Mouse (Mus musculus): Measurements from ENCODE around the gene Plcb3. TPM values are rescaled to one million over a fixed set of nuclear protein-coding genes. Genes with fewer than 3 reads are reported as not detected.
A peak's percentile ranks its signal among the peaks of the same experiment; 100 is the strongest.

Plcb3 gene
- polyA plus RNA-seq, 1 experiment from 2014 or later = 33.6 TPM

- peak within 1 kb of the TSS; percentile 77 for H3K4me2 ChIP-seq (replicated peaks; ENCODE audit: low read depth, low read length)
- H3K9ac ChIP-seq (replicated peaks; ENCODE audit: low read depth) = peak within 1 kb of the TSS; percentile 66
- no peaks in the 10 kb centered on the region for H3K27me3 ChIP-seq (replicated peaks; ENCODE audit: insufficient read depth, low read length)
- peak within 1 kb of the TSS; percentile 98 for H3K27ac ChIP-seq (ENCODE audit: low read length)
- DNase-seq (ENCODE audit: low spot score) = peak; percentile 98
- peak; percentile 95 for ATAC-seq
- peak within 1 kb of the TSS; percentile 67 for H3K4me3 ChIP-seq (ENCODE audit: low read depth, low read length)
- no peaks in the 10 kb centered on the region; the same call in 1 of the 2 replicates for H3K4me1 ChIP-seq (ENCODE audit: insufficient read depth, low read depth, low read length)
- no peaks in the 10 kb centered on the region for H3K9me3 ChIP-seq (ENCODE audit: low read length)
- TF ChIP-seq CTCF (IDR thresholded peaks at IDR 0.05) = peak; percentile 44
- TF ChIP-seq EP300 (IDR thresholded peaks at IDR 0.05) = peak; percentile 64
- H3K36me3 ChIP-seq (ENCODE audit: insufficient read depth, low read length) = peaks cover 4% of the 10 kb centered on the region; the same call in 1 of the 2 replicates
- 1% methylated on average over 62 of the region's 65 CpGs for WGBS
Measured at GRCm38 (mm10) chr19:6909507-6910289, 66.6 kb downstream of the Plcb3 start, which contains the start of the genes Trmt112 and Prdx5. Trmt112 (plus strand) TSS chr19:6909698. Prdx5 (minus strand) TSS chr19:6910106.

GRCm38 (mm10) chr19:6909021-6909420, 67.2 kb downstream of the Plcb3 start:
- no peak for ATAC-seq
- no peaks in the 10 kb centered on the region for H3K27me3 ChIP-seq (replicated peaks; ENCODE audit: insufficient read depth, low read length)
- H3K4me2 ChIP-seq (replicated peaks; ENCODE audit: low read depth, low read length) = peak overlapping the region; percentile 77
- H3K27ac ChIP-seq (ENCODE audit: low read length) = peak overlapping the region; percentile 98
- peaks cover 10% of the 10 kb centered on the region; the same call in 1 of the 2 replicates for H3K36me3 ChIP-seq (ENCODE audit: insufficient read depth, low read length)
- H3K4me3 ChIP-seq (ENCODE audit: low read depth, low read length) = peak overlapping the region; percentile 67
- H3K9me3 ChIP-seq (ENCODE audit: low read length) = no peaks in the 10 kb centered on the region
- TF ChIP-seq CTCF (IDR thresholded peaks at IDR 0.05) (no peak), EP300 (IDR thresholded peaks at IDR 0.05) (no peak)
- H3K4me1 ChIP-seq (ENCODE audit: insufficient read depth, low read depth, low read length) = no peaks in the 10 kb centered on the region; the same call in 1 of the 2 replicates
- peak; percentile 32 for DNase-seq (ENCODE audit: low spot score)
- H3K9ac ChIP-seq (replicated peaks; ENCODE audit: low read depth) = peak overlapping the region; percentile 66
- WGBS = 5% methylated on average over 11 of the region's 11 CpGs

DNA sequence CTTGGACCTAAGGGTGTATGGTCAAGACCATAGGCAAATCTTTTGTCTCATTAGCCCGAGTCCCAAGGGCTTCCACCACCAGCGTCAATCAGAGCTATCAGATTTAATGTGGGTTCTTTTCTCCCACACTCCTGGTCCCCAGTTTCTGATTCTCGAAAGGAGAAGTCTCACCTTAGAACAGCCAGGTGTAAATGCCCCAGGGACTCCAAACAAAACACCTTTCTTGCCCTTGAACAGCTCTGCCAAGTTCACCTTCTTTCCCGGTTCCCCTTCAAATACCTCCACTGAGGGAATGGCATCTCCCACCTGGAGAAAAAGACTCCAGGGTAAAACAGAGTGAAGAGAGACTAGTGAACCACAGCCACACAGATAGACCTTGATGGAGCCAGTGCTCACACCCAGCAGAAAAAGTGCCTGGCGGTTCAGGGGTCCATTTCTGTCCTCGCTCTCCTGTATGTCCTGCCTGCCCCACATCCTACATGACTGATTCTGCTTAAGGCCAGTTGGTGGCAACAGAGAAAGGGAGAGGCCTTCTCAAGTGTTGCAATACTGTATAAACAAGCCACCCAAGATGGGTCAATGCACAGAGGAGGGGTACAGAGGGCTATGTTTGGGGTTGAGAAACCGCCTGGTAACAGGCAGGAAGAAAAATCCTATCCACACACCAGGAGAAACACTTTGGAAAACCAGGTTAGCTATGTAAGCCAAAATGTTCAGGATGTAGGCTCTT, 68.3 kb downstream of the Plcb3 start:
- H3K27me3 ChIP-seq (replicated peaks; ENCODE audit: insufficient read depth, low read length) = no peaks in the 10 kb centered on the region
- peak overlapping the region; percentile 77 for H3K4me2 ChIP-seq (replicated peaks; ENCODE audit: low read depth, low read length)
- peak overlapping the region; percentile 98 for H3K27ac ChIP-seq (ENCODE audit: low read length)
- peak; percentile 88 for DNase-seq (ENCODE audit: low spot score)
- no peaks in the 10 kb centered on the region; the same call in 1 of the 2 replicates for H3K4me1 ChIP-seq (ENCODE audit: insufficient read depth, low read depth, low read length)
- ATAC-seq = no peak
- peak overlapping the region; percentile 66 for H3K9ac ChIP-seq (replicated peaks; ENCODE audit: low read depth)
- no peaks in the 10 kb centered on the region for H3K9me3 ChIP-seq (ENCODE audit: low read length)
- H3K36me3 ChIP-seq (ENCODE audit: insufficient read depth, low read length) = peaks cover 13% of the 10 kb centered on the region; the same call in 1 of the 2 replicates
- peak overlapping the region; percentile 67 for H3K4me3 ChIP-seq (ENCODE audit: low read depth, low read length)
- 70% methylated on average over 7 of the region's 7 CpGs for WGBS
- TF ChIP-seq CTCF (IDR thresholded peaks at IDR 0.05) (peak; percentile 48), EP300 (IDR thresholded peaks at IDR 0.05) (no peak)

DNA sequence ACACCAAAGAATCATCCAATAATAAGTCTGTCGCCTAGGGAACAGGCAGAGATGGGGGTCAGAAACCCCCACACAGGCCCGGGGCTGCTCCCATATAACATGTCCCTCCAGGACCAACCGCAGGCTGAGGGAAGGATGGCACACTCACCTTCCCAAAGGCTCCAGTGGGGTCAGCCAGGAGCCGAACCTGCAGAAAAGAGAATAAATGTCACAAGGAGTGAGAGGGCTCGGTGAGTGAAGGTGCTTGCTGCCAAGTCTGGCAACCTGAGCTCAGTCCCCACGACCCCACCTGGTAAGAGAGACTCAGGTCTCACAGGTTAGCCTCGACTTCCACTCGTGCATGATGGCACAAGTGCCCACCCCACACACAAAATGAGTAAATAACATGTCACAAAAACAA, 69.2 kb downstream of the Plcb3 start:
- WGBS = 89% methylated on average over 8 of the region's 8 CpGs
- no peak for TF ChIP-seq EP300 (IDR thresholded peaks at IDR 0.05)
- TF ChIP-seq CTCF (IDR thresholded peaks at IDR 0.05) = no peak

DNA sequence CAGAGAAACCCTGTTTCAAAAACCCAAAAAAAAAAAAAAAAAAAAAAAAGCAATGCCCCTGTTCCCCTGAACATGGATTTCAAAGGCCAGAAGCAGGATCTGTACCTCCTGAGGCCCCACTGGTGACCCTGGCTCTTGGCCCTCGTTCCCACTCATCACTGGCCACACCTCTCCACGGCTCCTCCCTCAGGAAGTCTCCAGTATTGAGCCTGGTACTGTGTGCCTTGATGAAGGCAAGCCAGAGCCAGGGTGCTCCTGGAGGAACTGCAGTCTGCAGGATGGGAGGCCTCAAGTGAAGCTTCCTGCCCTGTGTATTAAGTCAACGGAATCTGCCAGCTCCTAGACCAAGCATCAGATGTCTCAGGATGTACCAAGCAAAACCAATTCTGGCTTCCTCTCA, 70.1 kb downstream of the Plcb3 start:
- Histone ChIP-seq H3K27me3 (replicated peaks; ENCODE audit: insufficient read depth, low read length) (no peaks in the 10 kb centered on the region), H3K9ac (replicated peaks; ENCODE audit: low read depth) (no peak overlapping the region), H3K9me3 (ENCODE audit: low read length) (no peaks in the 10 kb centered on the region), H3K36me3 (ENCODE audit: insufficient read depth, low read length) (peaks cover 9% of the 10 kb centered on the region; the same call in 1 of the 2 replicates), H3K4me2 (replicated peaks; ENCODE audit: low read depth, low read length) (no peak overlapping the region), H3K4me1 (ENCODE audit: insufficient read depth, low read depth, low read length) (no peaks in the 10 kb centered on the region; the same call in 1 of the 2 replicates), H3K27ac (ENCODE audit: low read length) (no peak overlapping the region; the same call in 1 of the 2 replicates), H3K4me3 (ENCODE audit: low read depth, low read length) (no peak overlapping the region)
- TF ChIP-seq EP300 (IDR thresholded peaks at IDR 0.05) (no peak), CTCF (IDR thresholded peaks at IDR 0.05) (peak; percentile 16; the same call in 1 of the 2 replicates)
- no peak for ATAC-seq
- WGBS = 60% methylated on average over 3 of the region's 3 CpGs
- no peak for DNase-seq (ENCODE audit: low spot score)

More for the DNA sequence above, 69.2 kb downstream of the Plcb3 start:
- Histone ChIP-seq H3K4me1 (ENCODE audit: insufficient read depth, low read depth, low read length) (no peaks in the 10 kb centered on the region; the same call in 1 of the 2 replicates), H3K4me3 (ENCODE audit: low read depth, low read length) (no peak overlapping the region), H3K27me3 (replicated peaks; ENCODE audit: insufficient read depth, low read length) (no peaks in the 10 kb centered on the region), H3K4me2 (replicated peaks; ENCODE audit: low read depth, low read length) (peak overlapping the region; percentile 77; the same call in 1 of the 2 replicates), H3K27ac (ENCODE audit: low read length) (no peak overlapping the region), H3K9ac (replicated peaks; ENCODE audit: low read depth) (no peak overlapping the region; the same call in 1 of the 2 replicates), H3K9me3 (ENCODE audit: low read length) (no peaks in the 10 kb centered on the region), H3K36me3 (ENCODE audit: insufficient read depth, low read length) (peaks cover 13% of the 10 kb centered on the region; the same call in 1 of the 2 replicates)
- DNase-seq (ENCODE audit: low spot score) = no peak
- no peak for ATAC-seq
